Mouse (Mus musculus) stomach, postnatal 0 days (tissue): ENCODE measurements around the gene Zmym6. TPM values are rescaled to one million over a fixed set of nuclear protein-coding genes. Genes with fewer than 3 reads are reported as not detected.
"Not testable (repeated sequence)": the region's sequence is repeated elsewhere in the genome, so short reads cannot be mapped to it uniquely, and the experiment has no call there.

Experiments used
- ATAC-seq: fragments of 200-750 bp; cut with Nextera tagmentation; 2 replicates; pipeline ENCODE4 v1.8.0; 2017; ENCODE audit not compliant: low FRiP score, low TSS enrichment
- DNase-seq: peaks from one replicate; pipeline ENCODE4 v3.0.0-alpha.2; 2016; ENCODE audit warnings: low spot score
- H3K27ac ChIP-seq: fragments of 300-500 bp; sonication (generic); replicated peaks from 2 replicates; pipeline ENCODE4 v1.5.1; 2014; ENCODE audit warnings: mild to moderate bottlenecking, control low read depth
- H3K27me3 ChIP-seq: fragments of 300-500 bp; sonication (generic); 2 replicates; pipeline ENCODE4 v1.6.1; 2014; ENCODE audit warnings: low read length; ENCODE audit not compliant: control insufficient read depth, insufficient read depth
- H3K36me3 ChIP-seq: fragments of 300-500 bp; sonication (generic); 2 replicates; pipeline ENCODE4 v1.6.1; 2014; ENCODE audit warnings: low read length, mixed read lengths; ENCODE audit not compliant: control insufficient read depth, insufficient read depth
- H3K4me1 ChIP-seq: fragments of 300-500 bp; sonication (generic); replicated peaks from 2 replicates; pipeline ENCODE4 v1.6.1; 2014; ENCODE audit warnings: antibody characterized with exemption; ENCODE audit not compliant: control insufficient read depth, insufficient read depth
- H3K4me2 ChIP-seq: fragments of 300-500 bp; sonication (generic); replicated peaks from 2 replicates; pipeline ENCODE4 v1.6.1; 2014; ENCODE audit warnings: low read depth, mild to moderate bottlenecking, control low read depth, moderate library complexity
- H3K4me3 ChIP-seq: fragments of 300-500 bp; sonication (generic); 2 replicates; pipeline ENCODE4 v1.5.1; 2014; ENCODE audit warnings: low read depth, low read length, control low read depth
- H3K9ac ChIP-seq: fragments of 300-500 bp; sonication (generic); 2 replicates; pipeline ENCODE4 v1.6.1; 2014; ENCODE audit warnings: mild to moderate bottlenecking, low read length, control low read depth, mixed read lengths
- H3K9me3 ChIP-seq: fragments of 300-500 bp; sonication (generic); 2 replicates; pipeline ENCODE4 v1.6.1; 2016; ENCODE audit warnings: low read length; ENCODE audit not compliant: control insufficient read depth
- CTCF ChIP-seq: IDR thresholded peaks from 2 replicates; pipeline ENCODE4 v1.5.1; 2016; ENCODE audit warnings: antibody characterized with exemption, low read depth, mild to moderate bottlenecking, moderate library complexity
- EP300 ChIP-seq: optimal IDR thresholded peaks from 2 replicates; pipeline ENCODE3; 2016; ENCODE audit warnings: antibody characterized with exemption
- WGBS: fragments of 180-500 bp; shearing (Covaris S2); extraction: QIAGEN DNeasy Blood & Tissue Kit; methylation state at CpG from one replicate; pipeline ENCODE4 v1.1.7; 2014; 5-methylcytosine and 5-hydroxymethylcytosine counted together
- polyA plus RNA-seq: library from polyadenylated mRNA; unstranded; fragments of >200 nt; fragmentation: Nextera tagmentation; extraction: Ambion mirVana; gene quantifications from 2 replicates; pipeline ENCODE4 v1.2.1, GENCODE M21; 2015

Zmym6 gene
- polyA plus RNA-seq, 1 experiment from 2014 or later: 6.6 TPM

GRCm38 (mm10) chr4:127074915-127075314 lies 2.3 kb upstream of the Zmym6 start:
- Histone ChIP-seq H3K9me3 (no peaks in the 10 kb centered on the region), H3K9ac (no peak overlapping the region), H3K4me1 (peaks cover 4% of the 10 kb centered on the region; the same call in 1 of the 2 replicates), H3K36me3 (no peaks in the 10 kb centered on the region), H3K27ac (no peak overlapping the region), H3K4me3 (no peak overlapping the region), H3K4me2 (no peak overlapping the region), H3K27me3 (no peaks in the 10 kb centered on the region)
- WGBS: 59% methylated on average over 1 of the region's 1 CpGs
- DNase-seq (no peak), ATAC-seq (no peak)
- TF ChIP-seq EP300 (no peak), CTCF (no peak)

- no peak overlapping the region for H3K4me3 ChIP-seq
- DNase-seq (no peak), ATAC-seq (no peak)
- TF ChIP-seq EP300: no peak
- TF ChIP-seq CTCF: no peak
- peaks cover 4% of the 10 kb centered on the region; the same call in 1 of the 2 replicates for H3K4me1 ChIP-seq
- no peaks in the 10 kb centered on the region; the same call in 1 of the 2 replicates for H3K36me3 ChIP-seq
- WGBS: 56% methylated on average over 1 of the region's 1 CpGs
- H3K27me3 ChIP-seq: no peaks in the 10 kb centered on the region
- H3K4me2 ChIP-seq: no peak overlapping the region
- no peak overlapping the region for H3K9ac ChIP-seq
- no peaks in the 10 kb centered on the region for H3K9me3 ChIP-seq
- no peak overlapping the region for H3K27ac ChIP-seq
Observed at GRCm38 (mm10) chr4:127080806-127081205, 3.6 kb downstream of the Zmym6 start.

GRCm38 (mm10) chr4:127083131-127083530 lies 5.9 kb downstream of the Zmym6 start:
- Histone ChIP-seq H3K36me3 (no peaks in the 10 kb centered on the region; the same call in 1 of the 2 replicates), H3K9me3 (no peaks in the 10 kb centered on the region), H3K27ac (no peak overlapping the region), H3K9ac (no peak overlapping the region), H3K4me1 (no peaks in the 10 kb centered on the region; the same call in 1 of the 2 replicates), H3K27me3 (no peaks in the 10 kb centered on the region), H3K4me3 (no peak overlapping the region), H3K4me2 (no peak overlapping the region)
- no peak for ATAC-seq
- TF ChIP-seq EP300 (no peak), CTCF (no peak)
- 89% methylated on average over 2 of the region's 2 CpGs for WGBS
- no peak for DNase-seq

GRCm38 (mm10) chr4:127085761-127086160 lies 8.6 kb downstream of the Zmym6 start:
- WGBS: 59% methylated on average over 1 of the region's 1 CpGs

GRCm38 (mm10) chr4:127091188-127091587 lies 14.0 kb downstream of the Zmym6 start:
- no peak overlapping the region for H3K27ac ChIP-seq
- TF ChIP-seq CTCF (no peak), EP300 (no peak)
- DNase-seq: no peak
- H3K9me3 ChIP-seq: no peaks in the 10 kb centered on the region
- no peak overlapping the region for H3K4me2 ChIP-seq
- no peak for ATAC-seq
- H3K36me3 ChIP-seq: peaks cover 4% of the 10 kb centered on the region; the same call in 1 of the 2 replicates
- WGBS: 96% methylated on average over 1 of the region's 1 CpGs
- H3K4me3 ChIP-seq: no peak overlapping the region
- no peaks in the 10 kb centered on the region for H3K4me1 ChIP-seq
- H3K9ac ChIP-seq: no peak overlapping the region
- H3K27me3 ChIP-seq: no peaks in the 10 kb centered on the region

More at GRCm38 (mm10) chr4:127085761-127086160, 8.6 kb downstream of the Zmym6 start:
- TF ChIP-seq CTCF: no peak
- TF ChIP-seq EP300: no peak
- no peak for ATAC-seq
- Histone ChIP-seq H3K27ac (no peak overlapping the region), H3K27me3 (no peaks in the 10 kb centered on the region), H3K4me1 (no peaks in the 10 kb centered on the region), H3K4me2 (no peak overlapping the region), H3K4me3 (no peak overlapping the region), H3K36me3 (peaks cover 4% of the 10 kb centered on the region; the same call in 1 of the 2 replicates), H3K9ac (no peak overlapping the region), H3K9me3 (no peaks in the 10 kb centered on the region)
- DNase-seq: no peak

- TF ChIP-seq CTCF (no peak), EP300 (no peak)
- H3K27me3 ChIP-seq: no peaks in the 10 kb centered on the region
- ATAC-seq (no peak), DNase-seq (no peak)
- H3K9ac ChIP-seq: no peak overlapping the region
- no peaks in the 10 kb centered on the region for H3K36me3 ChIP-seq
- H3K27ac ChIP-seq: no peak overlapping the region
- no peak overlapping the region for H3K4me3 ChIP-seq
- H3K9me3 ChIP-seq: no peaks in the 10 kb centered on the region
- no peaks in the 10 kb centered on the region for H3K4me1 ChIP-seq
- H3K4me2 ChIP-seq: no peak overlapping the region
- 91% methylated on average over 4 of the region's 4 CpGs for WGBS
Observed at GRCm38 (mm10) chr4:127095090-127095489, 17.9 kb downstream of the Zmym6 start.

- not testable (repeated sequence) for H3K4me3 ChIP-seq, H3K27ac ChIP-seq, H3K36me3 ChIP-seq, H3K4me1 ChIP-seq, H3K9ac ChIP-seq, H3K9me3 ChIP-seq, H3K27me3 ChIP-seq, ATAC-seq, H3K4me2 ChIP-seq, DNase-seq
- WGBS: 90% methylated on average over 1 of the region's 2 CpGs
Observed at GRCm38 (mm10) chr4:127099552-127099951, 22.4 kb downstream of the Zmym6 start.
